29 mouse cellular contexts compared by ENCODE assay signal in the genomic region with DNA sequence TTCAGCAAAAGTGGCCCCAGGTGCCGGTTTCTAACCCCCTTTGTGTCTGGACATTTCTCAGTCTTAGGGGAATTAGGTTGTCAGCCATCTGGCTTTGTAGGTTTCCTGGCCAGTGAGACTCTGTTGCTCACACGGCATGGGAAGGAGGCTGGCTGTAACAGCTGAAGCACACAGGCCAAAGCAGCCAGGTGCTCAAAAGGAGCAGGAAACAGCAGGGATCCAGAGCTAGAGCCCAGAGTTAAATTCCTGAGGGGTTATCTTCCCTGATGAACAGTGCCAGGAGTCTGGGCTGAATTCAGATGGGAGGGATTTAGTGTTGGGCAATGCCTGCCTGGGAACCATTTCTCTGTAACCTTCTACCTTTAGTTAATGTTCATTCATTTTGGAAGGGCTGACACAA. TPM values are rescaled to one million over a fixed set of nuclear protein-coding genes. Genes with fewer than 3 reads are reported as not detected.
DNase-seq lines count a peak whose midpoint lies in the region; ATAC-seq lines count a peak whose summit lies in the region.
"Had no signal": no experiment of that assay in that cellular context is flagged by ENCODE, and none has a peak within 500 bp of the region (broad histone marks: within the 10 kb centered on the region; RNA-seq: fewer than 3 reads in every experiment).

No protein-coding gene starts in this region.

- H3K9me3 ChIP-seq in heart, embryonic 11.5 days (replicated peaks; ENCODE audit: control insufficient read depth, low read length): 0 out of 2 replicates have a peak, but pooled peaks cover 3% of the 10 kb centered on the region
- H3K9me3 ChIP-seq: embryonic facial prominence, embryonic 15.5 days; forebrain, embryonic 10.5 days; heart, embryonic 15.5 days; hindbrain, embryonic 13.5 days; kidney, embryonic 15.5 days; limb, embryonic 10.5 days; midbrain, embryonic 12.5 days; neural tube, embryonic 15.5 days had no signal

- no peak overlapping the region for H3K27ac ChIP-seq in heart, embryonic 11.5 days (ENCODE audit: low read depth, low read length)
- H3K27ac ChIP-seq: embryonic facial prominence, embryonic 15.5 days; forebrain, embryonic 10.5 days; heart, embryonic 15.5 days; hindbrain, embryonic 13.5 days; kidney, embryonic 15.5 days; limb, embryonic 10.5 days; midbrain, embryonic 12.5 days; neural tube, embryonic 15.5 days; stomach, postnatal 0 days had no signal

- H3K4me1 ChIP-seq in heart, embryonic 11.5 days (ENCODE audit: control insufficient read depth, insufficient read depth, low read length): no peaks in the 10 kb centered on the region
- H3K4me1 ChIP-seq: embryonic facial prominence, embryonic 15.5 days; heart, embryonic 15.5 days; hindbrain, embryonic 13.5 days; kidney, embryonic 15.5 days; midbrain, embryonic 12.5 days; neural tube, embryonic 15.5 days had no signal

- no peaks in the 10 kb centered on the region for H3K36me3 ChIP-seq in heart, embryonic 11.5 days (ENCODE audit: control insufficient read depth, insufficient read depth, low read length)
- H3K36me3 ChIP-seq: embryonic facial prominence, embryonic 15.5 days; forebrain, embryonic 10.5 days; heart, embryonic 15.5 days; hindbrain, embryonic 13.5 days; kidney, embryonic 15.5 days; limb, embryonic 10.5 days; midbrain, embryonic 12.5 days; neural tube, embryonic 15.5 days had no signal

- peaks cover 2% of the 10 kb centered on the region; the same call in 1 of the 2 replicates for H3K27me3 ChIP-seq in heart, embryonic 11.5 days (ENCODE audit: control insufficient read depth, insufficient read depth, low read length)
- H3K27me3 ChIP-seq: embryonic facial prominence, embryonic 15.5 days; heart, embryonic 15.5 days; hindbrain, embryonic 13.5 days; kidney, embryonic 15.5 days; midbrain, embryonic 12.5 days; neural tube, embryonic 15.5 days had no signal

- 58% methylated on average over 2 of the region's 2 CpGs for WGBS in heart, embryonic 11.5 days (ENCODE audit: insufficient replicate concordance)

- no peak overlapping the region for H3K9ac ChIP-seq in heart, embryonic 11.5 days (ENCODE audit: low read depth, low read length)
- H3K9ac ChIP-seq: embryonic facial prominence, embryonic 15.5 days; heart, embryonic 15.5 days; hindbrain, embryonic 13.5 days; kidney, embryonic 15.5 days; liver, postnatal 0 days; midbrain, embryonic 12.5 days; neural tube, embryonic 15.5 days had no signal

- no peak for ATAC-seq in heart, embryonic 11.5 days (replicated peaks; ENCODE audit: insufficient number of reproducible peaks, low FRiP score, low TSS enrichment)
- ATAC-seq: forebrain, embryonic 16.5 days; liver, postnatal 0 days had no signal

- no peak overlapping the region for H3K4me2 ChIP-seq in heart, embryonic 11.5 days
- H3K4me2 ChIP-seq: embryonic facial prominence, embryonic 15.5 days; heart, embryonic 15.5 days; hindbrain, embryonic 13.5 days; kidney, embryonic 15.5 days; midbrain, embryonic 12.5 days; neural tube, embryonic 15.5 days had no signal

- peak; percentile 75 for DNase-seq in heart, adult 11 months
- DNase-seq in cerebellum, adult 11-12 months: peak; percentile 20
- DNase-seq in cerebellum, postnatal 10 days: peak; percentile 22 to 36
- no peak for DNase-seq in layer of hippocampus, postnatal 36 days
- no peak for DNase-seq in gastrocnemius, adult 18-20 months (ENCODE audit: low spot score)
- DNase-seq in right cerebral cortex, adult 18-20 months: no peak
- DNase-seq: adrenal gland, postnatal 36 days; gastrocnemius, postnatal 25 days; heart, postnatal 36 days; kidney, adult 11 months; liver; liver, postnatal 0 days; lung, postnatal 10 days; thymus, adult 2 months had no signal

- H3K4me3 ChIP-seq in heart, embryonic 11.5 days (ENCODE audit: low read depth, low read length): no peak overlapping the region
- H3K4me3 ChIP-seq: embryonic facial prominence, embryonic 15.5 days; forebrain, embryonic 10.5 days; heart, embryonic 15.5 days; hindbrain, embryonic 13.5 days; kidney, embryonic 15.5 days; limb, embryonic 10.5 days; midbrain, embryonic 12.5 days; neural tube, embryonic 15.5 days had no signal

RNA-seq across cellular contexts. Expression of a gene that starts 35.2 kb away (rescaled TPM):
- 4.8 and 6.7 TPM in 2 replicates for polyA plus RNA-seq in heart, embryonic 11.5 days (2014; fragmentation: Nextera tagmentation; extraction: Ambion mirVana)
- 10 to 100 TPM; 49.0 to 52.0 TPM for total RNA-seq in layer of hippocampus, postnatal 36 days (2021)
- 1 to 10 TPM; 3.0 to 5.6 TPM for total RNA-seq in gastrocnemius, adult 18-20 months (2021)

RNA-seq across cellular contexts. Expression of a gene that starts 39.6 kb away (rescaled TPM):
- not detected in 2 replicates for polyA plus RNA-seq in heart, embryonic 11.5 days (2014; fragmentation: Nextera tagmentation; extraction: Ambion mirVana)
- total RNA-seq in layer of hippocampus, postnatal 36 days (2021): not detected
- total RNA-seq in gastrocnemius, adult 18-20 months (2021): not detected
- total RNA-seq: adrenal gland, postnatal 36 days; common myeloid progenitor, adult 5-6 weeks; ES-E14; gastrocnemius, postnatal 25 days; layer of hippocampus, postnatal 10 days; left cerebral cortex, adult 8-10 months had no signal
- polyA plus RNA-seq: embryonic facial prominence, embryonic 15.5 days; forebrain, embryonic 10.5 days; forebrain, embryonic 16.5 days; heart, embryonic 15.5 days; hindbrain, embryonic 13.5 days; limb, embryonic 10.5 days; liver, postnatal 0 days; midbrain, embryonic 12.5 days; neural tube, embryonic 15.5 days had no signal

Comparison
In these comparisons a context has a peak if more than half of its experiments do, and no peak if none do; other contexts are left out.
1. DNase-seq: peak in heart, adult 11 months (single experiment), cerebellum, adult 11-12 months (single experiment) and cerebellum, postnatal 10 days (2 of 2); none in layer of hippocampus, postnatal 36 days (0 of 2), gastrocnemius, adult 18-20 months (single experiment) and right cerebral cortex, adult 18-20 months (single experiment).
2. RNA of a gene that starts 35.2 kb away (total RNA-seq): 49.0 to 52.0 TPM in layer of hippocampus, postnatal 36 days; 3.0 to 5.6 TPM in gastrocnemius, adult 18-20 months; every median in the first group is over 4 times any median in the second.